In the genomic region with DNA sequence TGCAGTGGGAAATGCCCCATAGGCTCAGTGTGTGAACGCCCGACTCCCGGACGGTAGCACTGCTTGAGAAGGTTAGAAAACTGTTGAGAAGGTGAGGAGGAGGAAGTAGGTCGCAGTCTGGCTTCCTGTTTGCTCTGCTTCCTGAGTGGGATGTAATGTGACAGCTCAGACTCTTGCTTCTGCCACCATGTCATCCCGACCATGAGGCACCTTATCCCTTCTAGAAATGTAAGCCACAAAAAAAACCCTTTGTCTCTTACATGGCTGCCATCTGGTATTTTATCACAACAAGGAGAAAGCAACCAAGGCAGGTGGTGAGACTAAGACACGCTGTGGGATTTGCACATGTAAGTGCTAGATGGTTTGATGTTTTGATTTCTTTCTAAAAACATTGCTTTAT, we compare ENCODE assay signal across 28 mouse cellular contexts. TPM values are rescaled to one million over a fixed set of nuclear protein-coding genes. Genes with fewer than 3 reads are reported as not detected.
DNase-seq lines count a peak whose midpoint lies in the region; ATAC-seq and TF ChIP-seq lines count a peak whose summit lies in the region.
"Had no signal": no experiment of that assay in that cellular context is flagged by ENCODE, and none has a peak within 500 bp of the region (broad histone marks: within the 10 kb centered on the region; RNA-seq: fewer than 3 reads in every experiment).

No protein-coding gene starts in this region.

- no peak overlapping the region for H3K4me3 ChIP-seq in forebrain, postnatal 0 days (ENCODE audit: low read depth, low read length)
- H3K4me3 ChIP-seq in forebrain, embryonic 10.5 days: no peak overlapping the region
- H3K4me3 ChIP-seq in heart, embryonic 15.5 days: no peak overlapping the region
- H3K4me3 ChIP-seq: embryonic facial prominence, embryonic 12.5 days; embryonic facial prominence, embryonic 15.5 days; forebrain, embryonic 12.5 days; forebrain, embryonic 15.5 days; heart, adult 2 months had no signal

- H3K36me3 ChIP-seq in forebrain, postnatal 0 days (ENCODE audit: insufficient read depth): no peaks in the 10 kb centered on the region
- H3K36me3 ChIP-seq in forebrain, embryonic 10.5 days (replicated peaks): no peaks in the 10 kb centered on the region
- H3K36me3 ChIP-seq in heart, embryonic 15.5 days: no peaks in the 10 kb centered on the region
- H3K36me3 ChIP-seq: embryonic facial prominence, embryonic 12.5 days; embryonic facial prominence, embryonic 15.5 days; forebrain, embryonic 12.5 days; forebrain, embryonic 15.5 days had no signal

- 78% methylated on average over 7 of the region's 7 CpGs for WGBS in forebrain, postnatal 0 days
- WGBS in forebrain, embryonic 10.5 days: 85% methylated on average over 7 of the region's 7 CpGs
- 67% methylated on average over 7 of the region's 7 CpGs for WGBS in heart, embryonic 15.5 days

- peak; percentile 36 for ATAC-seq in forebrain, postnatal 0 days
- no peak for ATAC-seq in heart, embryonic 15.5 days (replicated peaks; ENCODE audit: insufficient number of reproducible peaks, insufficient read depth, low FRiP score, low read depth)
- ATAC-seq: activated CD4-positive, CD25-positive, alpha-beta regulatory T cell, adult 4 months; CD4-positive, CD25-positive, alpha-beta regulatory T cell, adult 4 months; forebrain, embryonic 15.5 days; hindbrain, postnatal 0 days had no signal

- H3K4me1 ChIP-seq in forebrain, postnatal 0 days (ENCODE audit: insufficient read depth): no peaks in the 10 kb centered on the region
- H3K4me1 ChIP-seq in forebrain, embryonic 10.5 days: no peaks in the 10 kb centered on the region
- peaks cover 86% of the 10 kb centered on the region for H3K4me1 ChIP-seq in heart, embryonic 15.5 days (replicated peaks)
- H3K4me1 ChIP-seq: embryonic facial prominence, embryonic 12.5 days; embryonic facial prominence, embryonic 15.5 days; forebrain, embryonic 12.5 days; forebrain, embryonic 15.5 days had no signal

- no peaks in the 10 kb centered on the region for H3K9me3 ChIP-seq in forebrain, postnatal 0 days (ENCODE audit: low read length)
- H3K9me3 ChIP-seq in forebrain, embryonic 10.5 days: no peaks in the 10 kb centered on the region
- no peaks in the 10 kb centered on the region for H3K9me3 ChIP-seq in heart, embryonic 15.5 days (replicated peaks)
- H3K9me3 ChIP-seq: embryonic facial prominence, embryonic 12.5 days; embryonic facial prominence, embryonic 15.5 days; forebrain, embryonic 12.5 days; forebrain, embryonic 15.5 days had no signal

- H3K4me2 ChIP-seq in forebrain, postnatal 0 days (ENCODE audit: low read depth): no peak overlapping the region
- H3K4me2 ChIP-seq in heart, embryonic 15.5 days: no peak overlapping the region
- H3K4me2 ChIP-seq: embryonic facial prominence, embryonic 12.5 days; embryonic facial prominence, embryonic 15.5 days; forebrain, embryonic 12.5 days; forebrain, embryonic 15.5 days; heart, embryonic 11.5 days; hindbrain, embryonic 14.5 days had no signal

- no peak for TF ChIP-seq CTCF in forebrain, postnatal 0 days (IDR thresholded peaks at IDR 0.05; ENCODE audit: low read depth)

- no peak for DNase-seq in forebrain, postnatal 0 days
- no peak for DNase-seq in forebrain, embryonic 10.5 days (ENCODE audit: extremely low spot score, low spot score)
- no peak for DNase-seq in heart, adult 18-20 months
- DNase-seq in thymus, postnatal 0 days (ENCODE audit: low spot score): peak; percentile 42
- DNase-seq in thymus, postnatal 25 days: no peak
- DNase-seq in induced T-regulatory cell, adult 2 months (ENCODE audit: low read depth): peak; percentile 2
- DNase-seq in layer of hippocampus, adult 9-11 months: no peak
- DNase-seq: adrenal gland, adult 8-10 months; adrenal gland, postnatal 25 days; cerebellum, adult 18-20 months; cerebellum, postnatal 14 days; gastrocnemius, postnatal 25 days; heart, adult 2 months; heart, postnatal 14 days; heart, postnatal 4 days; kidney, adult 11 months had no signal

- H3K27ac ChIP-seq in forebrain, postnatal 0 days (ENCODE audit: low read depth, low read length): no peak overlapping the region
- no peak overlapping the region for H3K27ac ChIP-seq in forebrain, embryonic 10.5 days
- 0 out of 2 replicates have a peak overlapping the region, but pooled peaks have one; percentile 11 for H3K27ac ChIP-seq in heart, embryonic 15.5 days
- H3K27ac ChIP-seq: embryonic facial prominence, embryonic 12.5 days; embryonic facial prominence, embryonic 15.5 days; forebrain, embryonic 12.5 days; forebrain, embryonic 15.5 days; heart, adult 2 months; hindbrain, embryonic 14.5 days; hindbrain, postnatal 0 days had no signal

- no peak overlapping the region for H3K9ac ChIP-seq in forebrain, postnatal 0 days
- no peak overlapping the region for H3K9ac ChIP-seq in heart, embryonic 15.5 days
- H3K9ac ChIP-seq: embryonic facial prominence, embryonic 12.5 days; embryonic facial prominence, embryonic 15.5 days; forebrain, embryonic 12.5 days; forebrain, embryonic 15.5 days; hindbrain, embryonic 14.5 days had no signal

- H3K27me3 ChIP-seq in forebrain, postnatal 0 days (ENCODE audit: insufficient read depth, low read length): no peaks in the 10 kb centered on the region
- H3K27me3 ChIP-seq in forebrain, embryonic 10.5 days (ENCODE audit: poor library complexity, severe bottlenecking): no peaks in the 10 kb centered on the region
- H3K27me3 ChIP-seq in heart, embryonic 15.5 days: no peaks in the 10 kb centered on the region
- H3K27me3 ChIP-seq: embryonic facial prominence, embryonic 12.5 days; embryonic facial prominence, embryonic 15.5 days; forebrain, embryonic 12.5 days; forebrain, embryonic 15.5 days had no signal

RNA-seq across cellular contexts. Expression of a gene that starts 12.2 kb away (rescaled TPM):
- 22.8 and 23.6 TPM in 2 replicates for total RNA-seq in forebrain, postnatal 0 days (2014; rRNA removed)
- polyA plus RNA-seq in forebrain, postnatal 0 days (2015; fragmentation: Nextera tagmentation; extraction: Ambion mirVana): 0.59 and 2.1 TPM in 2 replicates
- polyA plus RNA-seq in forebrain, embryonic 10.5 days (2016; fragmentation: Nextera tagmentation; extraction: Ambion mirVana): 0.14 and 0.19 TPM in 2 replicates
- polyA plus RNA-seq in heart, embryonic 15.5 days (2015; fragmentation: Nextera tagmentation; extraction: Ambion mirVana): 27.3 and 30.0 TPM in 2 replicates
- total RNA-seq in heart, adult 18-20 months (2021): 1,000 to 10,000 TPM in 1 of 2 experiments, 100 to 1,000 TPM in 1; 887 to 1,008 TPM
- polyA plus RNA-seq in thymus, postnatal 0 days (2015; fragmentation: Nextera tagmentation; extraction: Ambion mirVana): 0.21 and 0.68 TPM in 2 replicates
- total RNA-seq: common myeloid progenitor, adult 5-6 weeks had no signal
- polyA plus RNA-seq: activated CD4-positive, CD25-positive, alpha-beta regulatory T cell, adult 4 months; C2C12 had no signal

Comparison
In these comparisons a context has a peak if more than half of its experiments do, and no peak if none do; other contexts are left out.
1. DNase-seq: peak in thymus, postnatal 0 days (single experiment) and induced T-regulatory cell, adult 2 months (single experiment); none in forebrain, postnatal 0 days (single experiment), forebrain, embryonic 10.5 days (single experiment), heart, adult 18-20 months (0 of 2), thymus, postnatal 25 days (single experiment) and layer of hippocampus, adult 9-11 months (single experiment).